Mouse (Mus musculus) left cerebral cortex, adult 2 months (tissue): ENCODE measurements around the gene Abhd2. TPM values are rescaled to one million over a fixed set of nuclear protein-coding genes. Genes with fewer than 3 reads are reported as not detected.
"Not testable (repeated sequence)": the region's sequence is repeated elsewhere in the genome, so short reads cannot be mapped to it uniquely, and the experiment has no call there.

Experiments
- DNase-seq, 2 experiments: peaks; one replicate each; pipeline ENCODE4 v3.0.0; 2021 to 2022; ENCODE audit warnings: low spot score in 2 of 2, mixed read lengths in 1 of 2; ENCODE audit errors: extremely low spot score in 1 of 2
- H3K27ac ChIP-seq: fragments of 200-600 bp; 2 replicates; pipeline ENCODE4 v1.8.1; 2022
- H3K4me3 ChIP-seq: fragments of 200-600 bp; 2 replicates; pipeline ENCODE4 v1.8.1; 2022
- CTCF ChIP-seq: fragments of 200-600 bp; IDR thresholded peaks from 2 replicates; pipeline ENCODE4 v1.8.1; 2022; ENCODE audit warnings: antibody characterized with exemption, mild to moderate bottlenecking, moderate library complexity
- intact Hi-C: fragments of 180-260 bp; cut with DNase I; formaldehyde crosslinking; loops from one replicate; pipeline ENCODE4 v1.15.1; 2025
- total RNA-seq, 2 experiments: library from RNA; stranded (reverse); gene quantifications; 2 replicates each; pipeline ENCODE4 v1.2.3; 2021

Gene Abhd2
- total RNA-seq, 2 experiments from 2014 or later, result 103 to 116 TPM

DNA sequence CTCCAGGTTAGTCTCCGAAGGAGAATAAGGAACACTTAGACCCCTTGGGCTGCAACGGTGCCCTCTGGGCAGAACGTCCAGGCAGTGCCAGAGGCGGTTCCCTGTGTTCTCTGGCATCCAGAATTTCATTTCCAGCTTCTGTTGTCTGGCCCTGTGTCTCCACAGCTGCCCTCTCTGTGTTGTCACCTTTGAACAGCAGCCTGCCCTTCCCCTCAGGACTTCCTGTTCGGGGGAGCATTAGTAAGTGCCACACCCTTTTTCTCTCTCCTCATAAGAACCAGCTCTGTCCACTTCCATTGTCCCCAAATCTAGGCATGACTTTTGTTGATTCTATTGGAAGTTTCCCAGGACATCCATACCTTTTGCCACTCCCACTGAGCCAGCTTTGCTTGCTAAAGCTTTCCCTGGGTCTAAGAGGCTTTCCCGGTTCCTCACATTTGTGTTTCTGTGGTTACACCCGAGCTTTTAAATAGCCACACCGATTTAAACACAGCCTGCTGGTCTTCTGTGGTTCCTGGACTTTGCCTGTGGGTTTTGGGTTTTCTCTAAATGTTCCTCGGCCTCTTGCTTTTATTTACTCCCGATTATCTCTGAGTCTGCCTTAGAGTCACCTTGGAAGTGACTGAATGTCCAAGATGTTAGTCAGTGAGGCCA, 6.5 kb downstream of the Abhd2 start:
- intact Hi-C loops, result loop anchor here (10.0 kb wide), 1 partner anchor 185 kb away; the partner anchor contains the start of gene Polg
- no peak for TF ChIP-seq CTCF
- peak overlapping the region; percentile 63 for H3K27ac ChIP-seq
- DNase-seq, result peak in 1 of 2 experiments; percentile 10
- H3K4me3 ChIP-seq, result peak overlapping the region; percentile 4; the same call in 1 of the 2 replicates

DNA sequence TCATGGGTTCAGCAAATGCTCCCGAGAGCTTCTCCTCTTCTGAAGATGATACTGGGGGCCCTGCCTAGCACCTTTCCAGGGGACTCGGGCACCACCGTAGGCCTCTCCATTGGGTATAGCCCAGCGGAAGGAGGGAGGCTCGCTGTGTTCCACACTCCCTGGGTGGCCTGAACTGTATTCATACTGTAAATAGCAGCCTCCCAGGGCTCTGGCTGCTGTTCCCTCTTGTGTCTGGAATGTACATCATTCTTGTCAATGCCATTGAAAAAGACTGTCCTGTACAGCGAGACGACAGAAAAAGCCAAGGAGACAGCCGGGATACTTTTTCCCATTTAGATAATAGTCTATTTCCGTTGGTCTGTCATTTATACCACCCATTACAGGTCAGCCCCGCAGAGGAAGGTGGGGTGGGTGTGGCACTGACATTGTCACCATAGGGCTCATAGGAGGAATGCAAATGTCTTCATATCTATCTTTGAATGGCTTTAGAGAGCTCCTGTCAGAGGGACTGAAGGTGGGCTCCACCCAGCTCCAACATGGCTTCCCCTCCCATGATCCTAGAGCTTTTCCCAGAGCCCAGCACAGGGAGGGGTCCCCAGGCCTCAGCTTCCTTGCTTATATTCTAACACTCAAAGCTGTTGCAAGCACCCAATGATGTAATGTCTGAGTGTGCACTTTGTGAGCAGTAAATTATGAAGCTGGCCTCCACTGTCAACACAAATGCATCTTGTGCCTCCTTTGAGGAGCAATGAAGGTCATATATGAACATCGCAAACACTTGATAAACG, 10.1 kb downstream of the Abhd2 start:
- Histone ChIP-seq H3K4me3 (no peak overlapping the region), H3K27ac (peak overlapping the region; percentile 70)
- intact Hi-C loops, result no loop called here
- no peak for TF ChIP-seq CTCF
- no peak for DNase-seq

DNA sequence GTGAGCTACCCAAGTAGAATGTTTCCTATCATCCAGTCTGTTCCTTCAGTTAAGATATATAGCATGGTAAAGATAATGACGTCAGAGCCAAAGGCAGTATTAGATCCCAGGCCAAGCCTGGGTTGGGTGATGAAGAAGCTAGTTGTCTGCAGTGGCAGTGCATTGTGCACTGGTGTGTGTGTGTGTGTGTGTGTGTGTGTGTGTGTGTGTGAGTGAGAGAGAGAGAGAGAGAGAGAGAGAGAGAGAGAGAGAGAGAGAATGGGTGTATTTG, 10.6 kb downstream of the Abhd2 start:
- H3K27ac ChIP-seq, result peak overlapping the region; percentile 70
- intact Hi-C loops, DNase-seq, H3K4me3 ChIP-seq: not testable (repeated sequence)

DNA sequence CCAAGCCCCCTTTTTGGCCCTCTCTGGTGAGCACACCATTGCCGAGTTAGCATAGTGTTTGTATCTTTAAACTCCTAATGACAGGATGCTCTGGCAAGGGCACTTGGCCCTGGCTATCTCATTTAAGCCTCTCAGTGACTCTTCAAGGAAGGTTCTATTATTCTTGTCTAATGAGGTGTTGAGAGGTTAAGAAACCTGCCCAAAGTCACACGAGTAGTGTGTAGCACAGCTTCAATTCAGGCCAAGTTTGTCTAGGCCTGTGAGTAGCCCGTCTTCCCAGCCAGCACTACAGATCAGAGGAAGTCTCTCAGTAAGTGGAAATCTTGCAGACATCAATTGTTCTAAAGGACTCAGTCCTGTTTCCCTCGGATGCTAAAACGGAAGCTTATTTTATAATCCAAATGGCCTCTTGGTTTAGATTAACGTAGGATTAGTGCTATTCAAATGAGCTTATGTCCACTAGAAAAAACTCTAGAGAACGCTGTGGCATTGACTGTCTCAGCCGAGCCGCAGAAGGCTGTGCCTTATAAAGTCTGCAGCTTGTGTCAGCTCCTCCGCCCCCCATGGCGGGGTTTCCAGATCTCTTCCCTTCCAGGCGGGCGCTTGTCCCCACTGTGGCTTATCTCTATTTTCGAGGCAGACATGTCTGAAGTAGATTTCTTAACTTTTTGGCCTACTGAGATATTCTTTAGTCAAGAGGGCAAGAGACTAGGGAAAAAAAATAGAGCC, 11.3 kb downstream of the Abhd2 start:
- Histone ChIP-seq H3K27ac (peak overlapping the region; percentile 84), H3K4me3 (no peak overlapping the region)
- DNase-seq, result peak in 1 of 2 experiments; percentile 15
- no peak for TF ChIP-seq CTCF
- intact Hi-C loops, result no loop called here

DNA sequence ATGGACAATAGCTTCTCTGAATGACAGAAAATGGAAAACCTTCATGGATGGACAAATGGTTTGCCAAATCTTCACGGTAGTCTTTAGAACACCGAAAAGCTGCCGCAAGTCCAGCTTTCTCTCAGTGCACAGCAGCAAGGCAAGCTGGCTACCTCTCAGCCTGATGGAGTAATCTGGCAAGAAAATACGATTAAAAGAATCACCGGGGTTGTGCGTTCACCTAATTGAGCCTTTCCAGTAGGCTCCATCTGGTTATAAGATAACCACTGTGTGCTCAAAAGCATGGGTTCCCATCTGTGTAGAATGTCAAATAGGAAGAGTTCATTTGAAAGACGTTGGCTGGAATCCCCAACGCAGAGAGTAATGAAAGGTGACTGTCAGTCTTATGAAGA, 11.9 kb downstream of the Abhd2 start:
- H3K4me3 ChIP-seq, result no peak overlapping the region
- H3K27ac ChIP-seq, result peak overlapping the region; percentile 84
- no peak for TF ChIP-seq CTCF
- intact Hi-C loops, result no loop called here
- DNase-seq, result peak in 1 of 2 experiments; percentile 8

DNA sequence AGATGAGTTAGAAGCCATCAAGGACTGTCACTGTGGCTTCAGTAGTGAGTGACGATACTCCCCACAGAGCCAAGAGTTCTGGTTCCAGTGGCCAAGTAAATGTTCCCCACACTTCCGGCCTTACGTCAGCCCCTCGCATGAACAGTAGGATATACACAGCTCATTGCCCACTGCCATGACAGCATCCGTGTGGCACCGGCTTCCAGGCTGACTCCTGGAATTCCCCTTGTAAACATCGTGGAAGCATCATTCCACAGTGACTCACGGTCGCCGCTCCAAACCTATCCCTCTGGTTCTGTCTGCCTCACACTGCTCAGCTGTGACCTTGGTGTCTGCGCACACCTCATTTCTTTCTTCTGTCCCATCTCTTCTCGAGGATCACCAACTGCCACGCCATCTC, 12.4 kb downstream of the Abhd2 start:
- Histone ChIP-seq H3K27ac (peak overlapping the region; percentile 84), H3K4me3 (no peak overlapping the region)
- no peak for TF ChIP-seq CTCF
- intact Hi-C loops, result no loop called here
- DNase-seq, result peak in 1 of 2 experiments; percentile 27

DNA sequence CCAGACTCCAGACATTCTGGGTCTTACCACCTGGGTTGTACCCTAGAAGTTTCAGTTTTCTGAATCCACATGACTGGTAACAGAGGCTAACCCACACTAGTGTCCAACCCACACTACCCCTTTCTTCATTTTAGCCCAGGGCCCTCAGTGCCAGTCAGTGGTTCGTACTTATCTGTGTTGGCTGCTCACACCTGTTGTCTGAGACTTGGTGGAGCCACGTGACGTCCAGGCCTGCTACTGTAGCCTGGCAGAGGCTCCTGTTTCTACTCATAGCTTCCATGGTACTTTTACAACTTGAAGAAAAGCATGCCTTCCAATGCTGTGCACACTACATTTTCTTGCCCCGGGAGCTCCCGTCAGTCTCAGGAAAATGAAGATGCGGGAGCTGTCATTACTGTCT, 14.2 kb downstream of the Abhd2 start:
- intact Hi-C loops, result no loop called here
- Histone ChIP-seq H3K27ac (peak overlapping the region; percentile 84), H3K4me3 (no peak overlapping the region)
- TF ChIP-seq CTCF, result no peak
- DNase-seq, result no peak

DNA sequence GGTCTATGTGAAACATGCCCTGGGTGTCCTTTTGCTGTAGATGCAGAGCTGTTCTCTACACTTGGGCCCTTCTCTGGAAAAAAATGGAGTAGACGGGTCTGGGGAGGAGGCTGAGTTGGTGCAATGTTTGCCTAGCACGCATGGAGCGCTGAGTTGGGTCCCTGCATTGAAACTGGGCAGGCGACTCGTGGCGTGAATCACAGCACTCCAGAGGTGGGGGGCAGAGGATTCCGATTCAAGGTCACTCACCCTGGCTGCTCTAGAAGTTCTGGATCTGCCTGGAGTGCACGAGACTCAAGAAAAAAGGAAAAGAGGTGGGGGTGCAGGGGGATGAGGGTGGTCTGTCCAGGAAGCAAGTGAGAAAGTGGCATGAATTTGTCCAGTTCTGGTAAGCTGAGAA, 14.9 kb downstream of the Abhd2 start:
- H3K27ac ChIP-seq, result peak overlapping the region; percentile 84
- TF ChIP-seq CTCF, result no peak
- intact Hi-C loops, result no loop called here

DNA sequence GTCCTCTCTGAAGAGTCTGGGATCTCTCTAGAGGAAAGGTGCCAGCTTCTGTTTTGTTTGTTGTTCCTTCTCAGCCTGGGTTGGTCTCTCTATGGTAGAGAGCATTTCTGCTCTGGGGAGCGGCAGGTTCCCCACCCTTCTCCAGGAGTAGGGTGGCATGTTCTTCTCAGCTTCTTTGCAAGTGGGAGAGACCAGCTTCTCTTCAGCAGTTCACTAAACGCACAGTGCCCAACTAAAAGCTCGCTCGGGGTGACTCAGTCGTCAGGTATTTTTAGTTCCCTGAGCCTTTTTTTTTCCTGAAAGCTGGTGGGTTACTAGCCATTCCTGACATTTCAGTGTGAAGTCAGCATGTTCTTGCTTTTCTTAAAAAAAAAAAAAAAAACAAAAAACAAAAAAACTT, 15.4 kb downstream of the Abhd2 start:
- no peak overlapping the region for H3K4me3 ChIP-seq
- H3K27ac ChIP-seq, result peak overlapping the region; percentile 84
- DNase-seq, result no peak
- intact Hi-C loops, result no loop called here
- no peak for TF ChIP-seq CTCF

More for the DNA sequence above, 14.9 kb downstream of the Abhd2 start:
- no peak overlapping the region for H3K4me3 ChIP-seq
- DNase-seq, result no peak

DNA sequence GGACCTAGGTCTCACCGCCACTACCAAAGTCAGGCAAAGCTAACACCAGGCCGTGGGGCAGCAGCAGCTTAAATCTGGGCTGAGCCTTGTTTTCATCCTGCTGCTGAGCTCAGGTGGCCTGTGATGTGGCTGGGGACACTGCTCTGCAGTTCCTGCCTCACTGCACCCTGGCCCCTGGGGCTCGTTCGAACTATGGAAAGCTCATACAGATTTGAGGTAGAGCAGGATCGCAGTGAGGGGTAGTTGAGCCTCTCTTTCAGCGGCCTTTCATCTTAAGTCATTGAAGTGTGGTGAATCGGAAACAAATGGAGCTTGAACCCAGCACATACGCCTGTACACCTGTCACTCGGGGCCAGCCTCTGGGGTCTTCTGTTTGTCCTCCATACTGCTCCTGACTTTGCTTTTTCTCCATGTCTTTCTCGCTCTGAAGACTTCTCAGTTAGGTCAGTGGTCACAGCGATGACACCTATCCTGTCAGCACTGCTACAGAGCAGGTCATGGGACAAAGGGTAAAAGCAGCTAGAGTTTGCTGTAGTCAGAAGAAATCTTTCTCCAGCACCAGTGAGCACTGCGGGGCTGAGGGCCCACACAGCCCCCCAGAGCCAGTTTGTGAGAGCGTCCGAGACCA, 20.7 kb downstream of the Abhd2 start:
- intact Hi-C loops, result no loop called here
- peak overlapping the region; percentile 58 for H3K27ac ChIP-seq
- H3K4me3 ChIP-seq, result no peak overlapping the region
- no peak for TF ChIP-seq CTCF
- no peak for DNase-seq

DNA sequence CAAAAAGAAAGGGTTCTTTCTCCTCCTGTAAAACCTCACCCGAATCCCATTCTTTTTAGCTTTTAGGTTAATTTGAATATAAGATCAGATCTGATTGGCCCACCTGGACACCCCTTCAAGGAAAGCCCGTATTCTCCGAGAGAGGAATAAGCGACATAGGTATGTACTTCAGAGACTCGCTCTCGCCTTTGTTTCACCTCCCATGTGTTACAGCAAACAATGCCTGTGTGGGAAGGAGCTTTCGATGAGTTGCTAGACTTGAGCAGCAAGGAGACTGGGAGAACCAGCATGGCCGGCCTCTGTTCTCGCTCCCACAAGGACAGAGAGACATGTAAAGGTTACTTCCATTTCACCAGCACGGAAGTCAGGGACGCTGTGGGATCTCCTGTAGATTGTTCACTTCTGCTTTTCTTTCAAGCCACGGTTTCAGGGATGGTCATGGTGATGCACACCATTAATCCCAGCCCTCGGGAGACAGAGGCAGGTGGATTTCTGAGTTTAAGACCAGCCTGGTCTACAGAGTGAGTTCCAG, 21.5 kb downstream of the Abhd2 start:
- DNase-seq, result no peak
- no peak overlapping the region for H3K4me3 ChIP-seq
- intact Hi-C loops, result no loop called here
- peak overlapping the region; percentile 58 for H3K27ac ChIP-seq
- TF ChIP-seq CTCF, result no peak
